ENCODE assay signal across 23 mouse cellular contexts in genomic region chr1:185749251-185749650, GRCm38 (mm10).
"Had no signal": no experiment of that assay in that cellular context is flagged by ENCODE, and none has a peak within 500 bp of the region (broad histone marks: within the 10 kb centered on the region; RNA-seq: fewer than 3 reads in every experiment).

No protein-coding gene starts in this region.

- DNase-seq: gastrocnemius, postnatal 14 days; gastrocnemius, postnatal 36 days; heart, adult 18-20 months; heart, postnatal 10 days; kidney, adult 11 months; kidney, adult 2 months; kidney, adult 9 months; kidney, postnatal 14 days; kidney, postnatal 36 days; layer of hippocampus, adult 9-11 months; layer of hippocampus, postnatal 36 days; lung, adult 18-20 months had no signal

- H3K27me3 ChIP-seq: heart, embryonic 12.5 days; hindbrain, embryonic 13.5 days; hindbrain, embryonic 15.5 days; kidney, embryonic 15.5 days; limb, embryonic 12.5 days; liver, embryonic 15.5 days had no signal

- H3K36me3 ChIP-seq: heart, embryonic 10.5 days; heart, embryonic 12.5 days; hindbrain, embryonic 13.5 days; hindbrain, embryonic 15.5 days; kidney, embryonic 15.5 days; limb, embryonic 10.5 days; limb, embryonic 12.5 days; liver, embryonic 15.5 days had no signal

- H3K9ac ChIP-seq: heart, embryonic 12.5 days; hindbrain, embryonic 13.5 days; hindbrain, embryonic 15.5 days; kidney, embryonic 15.5 days; limb, embryonic 12.5 days; liver, embryonic 15.5 days had no signal

- H3K4me2 ChIP-seq: heart, embryonic 12.5 days; hindbrain, embryonic 13.5 days; hindbrain, embryonic 15.5 days; kidney, embryonic 15.5 days; limb, embryonic 12.5 days; liver, embryonic 15.5 days had no signal

- ATAC-seq: hindbrain, postnatal 0 days; intestine, embryonic 16.5 days had no signal

- H3K4me3 ChIP-seq: heart, embryonic 10.5 days; heart, embryonic 12.5 days; hindbrain, embryonic 13.5 days; hindbrain, embryonic 15.5 days; kidney, embryonic 15.5 days; limb, embryonic 10.5 days; limb, embryonic 12.5 days; liver, embryonic 15.5 days had no signal

- H3K4me1 ChIP-seq: hindbrain, embryonic 13.5 days; hindbrain, embryonic 15.5 days; kidney, embryonic 15.5 days; liver, embryonic 15.5 days had no signal

- H3K27ac ChIP-seq: heart, embryonic 10.5 days; hindbrain, embryonic 13.5 days; hindbrain, embryonic 15.5 days; hindbrain, postnatal 0 days; kidney, embryonic 15.5 days; kidney, postnatal 0 days; limb, embryonic 10.5 days; limb, embryonic 12.5 days; liver, embryonic 15.5 days had no signal

- H3K9me3 ChIP-seq: heart, embryonic 10.5 days; heart, embryonic 12.5 days; hindbrain, embryonic 13.5 days; hindbrain, embryonic 15.5 days; kidney, embryonic 15.5 days; limb, embryonic 10.5 days; limb, embryonic 12.5 days; liver, embryonic 15.5 days had no signal
